Mouse (Mus musculus): ENCODE results near the gene Add3. TPM values are rescaled to one million over a fixed set of nuclear protein-coding genes. Genes with fewer than 3 reads are reported as not detected.

The Add3 gene
- total RNA-seq, 2 experiments from 2014 or later: 36.6 to 43.8 TPM

DNA sequence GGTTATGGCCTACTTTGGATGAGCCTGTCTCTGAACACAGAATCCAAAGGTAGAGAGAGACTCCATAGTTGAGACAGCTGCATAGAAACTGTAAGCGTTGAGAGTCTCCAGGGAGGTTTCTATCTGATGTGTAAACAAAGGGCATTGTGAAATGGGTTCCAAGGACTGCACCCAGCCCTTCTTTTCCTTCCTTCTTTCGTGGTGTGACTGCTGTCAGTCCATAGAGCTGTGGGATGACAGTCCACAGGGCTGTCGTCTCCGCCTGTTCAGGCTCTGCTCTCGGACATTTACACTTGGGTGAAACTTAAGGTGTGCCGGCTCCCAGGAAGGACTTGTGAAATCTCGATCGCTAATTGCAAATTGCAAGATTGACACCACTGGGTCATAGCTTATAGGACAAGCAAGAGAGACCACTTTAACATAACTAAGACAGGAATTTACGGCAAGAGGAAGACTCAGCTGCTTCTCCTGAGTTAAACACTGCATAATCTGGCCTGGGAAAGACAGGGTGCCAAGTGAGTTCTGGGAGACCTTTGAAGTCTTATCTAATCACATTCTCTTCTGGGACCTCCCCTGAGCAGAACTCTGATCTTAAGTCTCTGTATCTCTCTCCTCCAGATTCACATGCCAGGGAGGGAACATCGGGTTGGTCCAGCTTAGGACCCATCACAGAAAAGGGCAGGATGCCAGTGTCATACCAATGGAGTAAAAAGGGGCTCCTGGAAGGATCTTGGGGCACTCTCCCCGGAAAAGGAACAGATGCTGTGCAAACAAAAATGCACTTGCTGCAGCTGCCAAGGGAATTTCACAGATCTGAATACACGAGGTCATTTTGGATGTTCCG is 11.5 kb upstream of the Add3 start:
- ATAC-seq (replicated peaks; ENCODE audit: poor library complexity): peak; percentile 85

DNA sequence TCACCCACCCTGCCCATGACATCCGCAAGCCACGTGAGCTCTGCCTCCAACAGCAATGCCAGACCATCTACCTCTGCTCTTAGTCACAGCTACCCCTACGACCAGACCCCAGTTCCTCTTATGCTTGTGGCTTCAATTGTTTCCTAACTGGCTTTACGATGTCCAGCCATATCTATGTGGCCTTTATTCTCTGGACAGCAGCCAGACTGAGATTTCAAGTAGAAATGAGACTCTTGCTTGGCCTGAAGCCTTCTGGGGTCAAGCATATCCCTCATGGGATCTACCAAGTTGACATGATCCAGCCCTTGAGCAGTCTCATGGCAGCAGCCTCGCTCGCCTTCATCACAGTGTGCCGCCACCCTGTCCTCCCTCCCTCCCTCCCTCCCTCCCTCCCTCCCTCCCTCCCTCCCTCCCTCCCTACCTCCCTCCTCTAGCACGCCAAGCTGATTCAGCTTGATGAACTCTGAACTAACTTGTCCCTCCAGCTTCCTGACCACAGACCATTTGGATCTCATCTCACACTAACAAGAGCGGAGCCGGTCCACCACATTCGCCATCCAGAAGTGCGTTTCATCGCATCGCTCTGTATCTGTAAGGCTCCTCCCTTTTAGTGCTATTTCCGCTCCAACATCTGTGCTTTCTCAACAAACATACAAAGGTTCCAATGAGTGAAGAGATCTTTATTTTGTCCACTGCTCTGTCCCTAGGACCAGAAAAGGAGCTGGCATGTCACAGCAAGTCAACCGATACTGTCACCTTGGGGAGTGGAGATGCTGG is 9.7 kb upstream of the Add3 start:
- peak; percentile 49; the same call in 1 of the 2 replicates for ATAC-seq (replicated peaks; ENCODE audit: poor library complexity)

DNA sequence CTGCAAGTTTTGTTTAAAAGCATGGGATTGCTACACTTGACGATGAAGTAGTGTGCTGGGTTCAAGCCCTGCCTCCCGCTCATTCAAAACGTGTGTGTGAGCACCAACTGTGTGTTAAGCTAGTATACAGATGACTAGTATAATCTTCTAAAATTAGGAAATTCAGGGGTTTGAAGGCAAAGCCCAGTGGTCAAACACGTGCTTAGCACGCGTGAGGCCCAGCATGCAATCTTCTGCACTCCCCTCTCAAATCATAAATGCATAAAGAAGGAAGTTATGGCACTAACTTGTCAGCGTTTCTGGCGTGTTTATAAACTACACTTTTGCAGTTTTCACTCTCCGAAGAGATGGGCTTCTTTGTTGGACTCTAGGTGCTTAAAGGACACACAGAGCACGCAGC is 7.8 kb upstream of the Add3 start:
- no peak for ATAC-seq (replicated peaks; ENCODE audit: poor library complexity)

DNA sequence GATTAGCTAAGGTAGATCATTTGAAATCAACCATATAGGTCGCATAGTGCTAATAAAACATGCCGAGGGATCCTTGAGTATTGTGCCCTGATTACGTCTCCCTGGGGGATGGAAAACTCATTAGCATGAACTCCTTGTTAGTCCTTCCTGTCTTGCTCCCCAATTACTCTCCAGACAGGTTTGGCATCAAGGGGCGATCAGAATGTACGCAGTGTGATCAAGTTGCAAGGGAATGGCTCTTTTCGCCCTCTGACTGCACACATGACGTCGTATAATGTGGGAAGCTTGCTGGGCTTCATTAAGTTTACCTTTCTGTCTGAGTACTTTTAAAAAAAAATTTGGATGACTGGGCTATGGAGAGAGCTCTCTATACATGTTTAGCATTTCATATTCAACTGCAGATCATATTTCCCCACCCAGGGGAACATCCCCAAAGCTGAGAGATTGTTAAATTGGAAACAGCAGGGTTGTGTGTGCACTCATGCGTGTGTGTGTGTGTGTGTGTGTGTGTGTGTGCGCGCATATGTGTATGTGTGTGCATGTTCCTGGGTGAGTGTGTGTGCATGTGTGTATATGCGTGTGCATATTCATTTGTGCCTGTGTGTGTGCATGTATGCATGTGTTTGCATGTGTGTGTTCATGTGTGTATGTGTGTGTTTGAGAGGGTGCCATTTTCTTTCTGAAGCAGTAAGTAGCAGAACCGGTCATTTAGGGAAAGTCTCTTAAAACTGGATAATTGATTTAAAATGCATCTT is 3.7 kb upstream of the Add3 start:
- no peak for ATAC-seq (replicated peaks; ENCODE audit: poor library complexity)

DNA sequence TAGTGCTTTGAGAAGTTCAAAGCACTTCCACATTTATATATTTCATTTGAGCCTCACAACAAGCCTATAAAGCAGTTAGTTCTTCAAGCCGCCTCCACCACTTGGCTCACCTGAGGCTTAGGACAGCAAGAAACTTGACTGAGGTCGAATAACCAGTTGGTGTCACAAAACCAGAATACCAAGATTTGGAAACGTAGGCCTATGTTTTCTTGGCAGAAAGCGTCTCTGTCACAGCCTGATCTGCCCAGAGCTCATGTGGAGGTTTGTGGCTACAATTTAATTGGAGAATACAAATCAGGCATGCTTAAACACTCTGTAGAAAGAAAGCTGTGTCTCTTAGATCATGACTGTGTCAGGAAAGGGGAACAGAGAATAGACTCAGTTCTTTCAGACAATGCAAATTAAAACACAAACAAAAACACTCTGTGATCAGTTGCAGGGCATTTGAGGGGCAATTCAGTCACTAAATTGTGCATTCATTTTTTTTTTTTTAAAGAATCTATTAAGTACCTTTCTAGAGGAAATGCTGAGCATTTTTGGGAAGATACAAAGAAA is 3.0 kb upstream of the Add3 start:
- no peak for ATAC-seq (replicated peaks; ENCODE audit: poor library complexity)

DNA sequence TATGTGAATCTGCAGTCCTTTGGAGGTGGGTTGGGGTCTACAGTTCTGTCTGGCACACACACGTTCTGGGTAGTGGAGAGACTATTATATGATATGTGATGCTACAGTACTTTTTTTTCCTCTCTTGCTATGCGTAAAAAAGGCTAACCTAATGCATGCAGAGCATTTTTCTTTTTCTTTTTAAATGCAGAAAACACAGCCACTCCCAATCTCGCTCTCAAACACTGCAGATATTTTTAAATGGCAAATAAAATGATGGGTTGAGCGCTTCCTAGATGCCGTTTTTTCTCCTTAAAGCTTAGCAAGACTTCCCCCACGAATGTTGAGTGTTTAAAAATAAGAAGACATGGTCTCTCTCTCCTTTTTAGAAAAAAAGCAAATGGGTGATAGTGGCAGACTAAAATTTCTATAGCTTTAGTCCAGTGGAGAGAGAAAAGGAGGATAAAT is 584 bp downstream of the Add3 start:
- ATAC-seq (replicated peaks; ENCODE audit: poor library complexity): no peak

DNA sequence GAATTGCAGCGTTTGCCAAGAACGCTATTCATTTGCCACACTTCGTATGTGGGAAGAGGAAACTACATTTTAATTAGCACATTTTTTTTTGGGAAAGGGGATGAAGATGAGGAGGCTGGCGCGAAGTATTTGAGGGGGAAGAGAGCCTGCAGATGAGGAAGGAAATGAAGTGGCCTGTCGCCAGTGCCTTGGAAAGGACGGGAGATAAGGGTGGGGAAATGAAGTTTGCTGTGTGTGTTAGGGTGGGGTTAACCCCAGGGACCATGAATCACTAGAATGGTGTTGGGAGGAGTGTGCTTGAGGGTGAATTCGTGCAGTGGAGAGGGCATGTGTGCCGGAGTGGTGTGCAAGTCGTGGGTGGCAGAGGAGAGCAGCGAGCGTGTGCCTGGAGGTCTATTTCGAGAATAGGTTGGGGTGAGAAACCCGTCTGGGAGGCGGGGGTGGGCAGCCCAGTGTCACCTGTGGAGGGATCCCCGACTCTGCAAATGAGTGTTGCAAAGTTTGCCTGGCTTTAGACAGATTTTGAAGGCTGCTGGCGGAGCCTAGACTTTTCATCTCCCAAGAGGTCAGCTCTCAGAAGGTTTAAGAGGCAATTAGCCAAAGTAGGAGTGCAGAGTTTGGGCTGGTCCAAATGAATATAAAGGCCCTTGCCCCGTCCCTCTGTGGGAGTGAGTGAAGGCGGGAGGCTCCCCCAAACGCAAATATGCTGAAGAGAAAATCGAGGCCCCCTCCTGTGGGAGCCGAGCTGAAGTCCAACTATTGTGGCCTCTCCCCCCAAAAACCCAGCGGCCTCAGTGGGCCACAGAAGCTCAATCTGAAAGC is 1.2 kb downstream of the Add3 start:
- ATAC-seq (replicated peaks; ENCODE audit: poor library complexity): peak; percentile 27

DNA sequence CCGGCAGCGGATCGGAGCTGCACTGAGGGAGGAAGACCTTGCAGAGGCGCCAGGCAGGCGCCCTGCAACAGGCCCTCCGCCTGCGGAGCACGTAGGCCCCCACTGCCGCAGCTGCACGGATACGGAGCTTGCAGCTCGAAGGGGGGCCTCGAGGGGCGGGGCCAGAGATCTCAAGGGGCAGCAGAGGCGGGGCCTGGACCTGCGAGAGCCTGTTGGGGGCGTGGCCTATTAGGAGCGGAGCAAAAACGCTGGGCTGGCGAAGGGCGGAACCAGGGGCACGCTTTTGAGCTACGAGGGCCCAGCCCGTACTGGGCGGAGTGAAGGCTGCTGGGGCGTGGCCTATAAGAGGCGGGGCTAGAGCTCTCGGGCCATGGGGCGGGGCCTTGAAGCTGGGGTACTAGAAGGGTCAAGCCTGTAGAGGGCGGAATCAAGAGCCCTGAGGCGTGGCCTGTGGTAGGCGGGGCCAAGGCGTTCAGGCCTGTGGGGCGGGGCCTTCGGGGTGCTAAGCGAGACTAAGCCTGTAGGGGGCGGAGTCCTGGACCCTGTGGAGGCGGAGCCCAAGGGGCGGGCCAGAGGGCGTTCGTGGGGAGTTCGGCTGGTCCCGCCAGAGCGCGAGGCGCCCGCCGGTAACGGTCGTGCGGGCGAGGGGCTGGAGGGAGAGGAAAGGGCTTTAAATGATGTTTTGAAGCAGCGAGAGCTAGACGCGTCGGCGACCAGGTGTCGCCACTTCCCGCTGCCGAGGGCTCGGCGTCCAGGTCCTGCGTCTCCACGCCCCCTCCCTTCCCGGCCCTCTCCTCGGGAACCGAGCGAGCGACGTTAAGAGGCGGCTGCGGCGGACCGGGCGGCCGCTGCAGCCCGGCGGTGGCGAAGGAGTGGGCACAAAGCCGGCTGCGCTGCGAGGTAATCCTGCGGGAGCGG is 2.2 kb downstream of the Add3 start:
- peak; percentile 83 for ATAC-seq (replicated peaks; ENCODE audit: poor library complexity)

DNA sequence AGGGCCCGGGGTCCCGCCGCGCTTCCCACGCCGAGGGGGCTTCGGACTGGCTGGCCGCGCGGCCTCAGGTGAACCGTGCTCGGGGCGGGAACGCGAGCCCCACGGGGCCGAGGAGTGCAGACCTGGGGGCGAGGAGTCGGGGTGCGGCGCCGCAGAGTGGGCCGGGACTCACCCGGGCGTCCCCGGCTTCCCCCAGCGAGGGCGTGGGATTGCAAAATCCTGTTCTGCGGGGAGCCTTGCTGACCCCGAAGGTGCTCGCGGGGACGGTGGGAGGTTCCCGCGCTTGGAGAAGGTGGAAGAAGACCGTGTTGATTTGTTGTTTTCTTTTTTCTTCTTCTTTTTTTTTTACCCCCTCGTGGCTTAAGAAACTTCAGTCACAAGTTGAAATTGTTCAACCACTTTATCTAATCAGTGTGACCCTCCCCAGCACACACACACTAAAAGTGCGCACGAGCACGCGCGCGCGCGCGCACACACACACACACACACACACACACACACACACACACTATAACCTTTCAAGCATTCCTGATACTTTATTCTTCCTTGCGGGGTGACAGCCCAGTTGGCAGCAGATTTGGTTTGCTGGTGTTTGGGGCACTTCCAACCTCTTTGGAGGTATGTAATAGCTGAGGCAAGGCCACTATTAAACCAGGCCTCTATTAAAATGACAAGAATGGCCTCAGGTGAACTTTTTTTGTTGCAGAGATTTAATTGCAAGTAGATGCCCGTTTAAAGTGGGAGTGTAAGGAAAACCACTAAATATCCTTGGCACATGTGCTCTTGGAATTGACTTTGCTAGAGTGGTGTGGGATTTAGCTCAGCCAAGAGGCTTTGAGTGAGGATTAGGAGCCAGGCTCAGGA is 3.1 kb downstream of the Add3 start:
- 0 out of 2 replicates have a peak, but pooled peaks have one; percentile 3 for ATAC-seq (replicated peaks; ENCODE audit: poor library complexity)

DNA sequence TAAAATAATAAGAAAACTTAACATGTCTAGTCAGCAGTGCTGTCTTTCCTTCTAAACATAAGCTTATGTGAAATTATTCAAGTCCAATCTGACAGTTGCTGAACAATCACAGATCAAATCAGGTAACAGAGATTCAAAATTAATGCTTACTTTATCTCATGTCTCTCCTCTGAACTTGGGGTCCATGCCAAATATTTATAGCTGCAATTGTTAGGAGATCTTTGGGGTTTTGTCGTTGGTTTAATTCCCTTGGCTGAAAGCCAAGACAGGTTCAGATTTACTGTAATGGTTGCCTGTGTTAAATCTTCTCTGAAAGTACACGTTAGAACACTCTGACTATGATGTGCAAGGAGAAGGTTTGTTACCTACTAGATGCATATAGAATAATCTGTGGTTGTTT is 4.8 kb downstream of the Add3 start:
- no peak for ATAC-seq (replicated peaks; ENCODE audit: poor library complexity)

DNA sequence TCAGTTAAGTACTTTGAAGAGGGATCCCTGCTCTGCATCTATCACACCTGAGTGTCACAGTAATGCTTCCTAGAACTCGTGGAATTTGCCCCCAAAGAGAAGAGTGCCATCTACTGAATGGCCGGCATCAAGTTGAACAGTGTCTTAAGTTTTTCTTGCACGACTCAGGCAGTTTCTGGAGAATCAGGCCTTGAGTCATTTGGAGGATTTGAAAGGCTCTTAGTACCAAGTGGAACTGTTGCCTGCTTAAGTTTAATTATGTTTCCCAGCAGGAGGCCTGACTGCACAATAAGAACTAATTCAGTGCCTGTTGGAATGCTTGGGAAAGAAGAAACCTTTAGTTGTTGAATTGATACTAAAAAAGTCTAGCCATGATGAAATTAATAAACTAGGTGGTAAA is 9.1 kb downstream of the Add3 start:
- ATAC-seq (replicated peaks; ENCODE audit: poor library complexity): no peak

DNA sequence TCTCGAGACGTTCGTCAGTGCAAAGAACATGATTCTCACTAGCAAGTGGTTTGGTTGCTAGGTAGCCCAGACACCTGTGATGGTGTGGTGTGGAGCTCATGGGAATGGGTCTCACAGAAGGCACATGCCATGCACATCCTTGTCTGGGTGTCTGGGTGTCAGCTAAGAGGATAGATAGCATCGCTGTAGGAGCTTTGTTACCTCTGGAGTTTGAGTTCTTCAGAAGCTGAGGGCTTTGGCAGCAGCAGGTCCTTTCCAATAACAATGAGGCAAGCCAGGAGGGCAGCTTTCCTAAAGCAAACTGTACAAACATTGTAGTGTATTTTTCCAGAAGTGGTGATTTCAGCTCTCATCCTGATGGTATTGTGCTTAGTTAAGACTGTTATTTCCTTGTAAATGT is 12.2 kb downstream of the Add3 start:
- no peak for ATAC-seq (replicated peaks; ENCODE audit: poor library complexity)

DNA sequence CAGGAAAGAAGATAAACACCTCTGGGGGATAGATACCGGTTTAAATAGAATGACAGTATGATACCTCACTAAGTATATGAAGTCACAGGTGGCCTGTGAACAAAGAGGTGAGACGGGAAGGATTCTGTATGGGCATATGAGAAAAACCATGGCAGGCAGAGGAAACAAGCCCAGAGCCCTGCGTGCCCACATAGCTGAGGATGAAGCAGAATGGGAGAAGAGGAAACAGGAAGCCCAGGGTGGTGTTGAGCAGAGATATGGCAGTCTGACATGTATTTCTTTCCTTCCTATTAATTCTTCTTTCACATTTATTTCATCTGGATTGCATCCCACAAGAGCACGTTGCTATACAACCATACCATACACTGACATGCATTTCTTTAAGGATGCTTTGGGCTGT is 12.9 kb downstream of the Add3 start:
- ATAC-seq (replicated peaks; ENCODE audit: poor library complexity): peak; percentile 48

DNA sequence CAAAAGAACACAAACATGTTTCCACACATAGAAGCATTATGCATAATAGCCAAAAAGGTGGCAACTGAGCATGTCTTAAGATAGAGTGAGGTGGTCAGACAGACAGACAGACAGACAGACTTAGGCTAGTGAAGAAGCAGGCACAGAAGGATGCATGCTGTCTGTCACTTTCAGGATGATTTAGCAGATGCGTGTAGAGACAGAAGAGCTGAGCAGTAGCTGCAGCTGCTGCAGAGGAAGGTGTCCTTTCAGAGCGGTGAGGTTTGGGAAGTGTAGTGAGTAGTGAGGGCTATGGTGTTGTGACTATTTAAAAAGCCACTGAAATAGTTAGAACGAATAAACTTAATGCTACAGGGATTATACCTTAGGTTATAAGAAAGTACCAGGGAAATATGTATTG is 13.9 kb downstream of the Add3 start:
- ATAC-seq (replicated peaks; ENCODE audit: poor library complexity): no peak

DNA sequence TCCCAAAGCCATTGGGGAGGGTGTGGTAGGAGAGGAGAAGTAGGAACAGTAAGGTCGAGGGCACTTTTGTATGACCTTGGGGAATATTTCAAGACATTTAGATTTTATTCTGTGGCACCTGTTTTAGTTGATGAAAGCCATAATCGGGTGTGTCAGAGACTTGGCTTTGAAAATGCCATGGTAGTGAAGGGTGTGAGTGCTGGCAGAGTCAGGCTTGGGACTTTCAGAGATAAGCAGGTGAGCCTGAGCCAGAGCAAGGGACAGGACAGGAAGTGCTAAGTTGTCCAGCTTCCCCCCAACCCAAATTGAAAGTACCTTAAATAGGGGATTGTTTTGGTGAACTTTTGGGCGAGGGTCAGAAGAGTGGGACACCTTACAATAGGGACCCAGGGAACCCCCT is 16.1 kb downstream of the Add3 start:
- ATAC-seq (replicated peaks; ENCODE audit: poor library complexity): 0 out of 2 replicates have a peak, but pooled peaks have one; percentile 27

DNA sequence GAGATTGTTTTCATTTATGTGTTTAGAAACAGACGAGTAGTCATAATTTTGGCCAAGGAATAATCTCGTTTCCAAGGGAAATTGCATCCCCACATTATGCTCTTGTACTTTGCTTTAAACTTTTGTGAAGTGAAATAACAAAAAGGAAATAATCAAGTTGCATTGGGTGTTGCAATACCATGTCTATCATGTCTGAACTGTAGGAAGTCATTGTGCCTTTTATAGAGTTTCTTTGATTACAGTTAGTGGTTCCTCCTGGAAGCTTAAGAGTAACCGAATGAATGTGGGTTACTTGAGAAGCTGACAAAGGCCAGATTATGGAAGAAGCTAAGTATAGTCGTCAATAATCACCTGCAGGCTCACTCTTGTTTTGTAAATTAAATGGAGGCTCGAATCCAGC is 16.9 kb downstream of the Add3 start:
- peak; percentile 74 for ATAC-seq (replicated peaks; ENCODE audit: poor library complexity)

DNA sequence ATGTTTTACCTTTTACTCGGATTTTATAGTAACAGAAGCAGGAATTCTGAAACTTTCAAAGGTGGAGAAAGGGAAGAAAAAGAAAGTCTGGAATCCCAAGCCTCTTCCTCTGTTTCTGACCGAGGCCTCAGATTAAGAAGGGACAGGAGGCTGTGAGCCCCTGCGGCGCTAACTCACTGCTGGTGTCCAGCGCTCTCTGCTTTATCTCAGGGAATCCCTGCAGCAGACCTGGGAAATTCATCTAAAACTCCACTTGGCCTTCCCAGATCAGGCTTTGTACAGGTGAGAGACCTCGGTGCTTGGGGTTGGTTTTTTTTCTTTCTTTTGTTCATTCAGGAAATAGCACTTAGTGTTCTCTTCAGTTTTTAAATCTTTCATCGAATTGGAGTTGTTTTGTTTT is 19.1 kb downstream of the Add3 start:
- no peak for ATAC-seq (replicated peaks; ENCODE audit: poor library complexity)

DNA sequence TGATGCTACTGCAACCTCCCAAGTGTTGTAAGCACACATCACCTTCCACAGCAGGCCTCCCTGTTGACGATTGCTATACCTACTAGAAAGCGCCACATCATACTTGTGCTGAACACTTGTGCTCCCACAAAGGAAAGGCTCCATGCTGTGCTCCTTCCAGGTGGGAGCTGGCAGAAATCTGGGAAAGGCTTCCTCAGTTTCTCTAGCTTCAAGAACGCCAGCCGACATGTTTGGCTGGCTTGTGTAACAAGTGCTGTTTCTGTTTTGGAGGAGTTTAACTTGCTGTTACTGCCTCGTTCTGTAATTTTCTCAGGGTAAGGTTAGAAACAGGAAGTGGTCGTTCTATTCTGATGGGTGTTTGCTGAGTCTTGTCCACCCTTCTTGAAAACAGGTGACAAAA is 22.7 kb downstream of the Add3 start:
- ATAC-seq (replicated peaks; ENCODE audit: poor library complexity): peak; percentile 61

All from megakaryocyte progenitor cell, adult 5-6 weeks (primary cell).